Mouse (Mus musculus): ENCODE data around the gene Kif3a. TPM values are rescaled to one million over a fixed set of nuclear protein-coding genes. Genes with fewer than 3 reads are reported as not detected.

Gene Kif3a
- total and polyA plus RNA-seq, 3 experiments, result 11.2 to 27.5 (median 20.2) TPM

DNA sequence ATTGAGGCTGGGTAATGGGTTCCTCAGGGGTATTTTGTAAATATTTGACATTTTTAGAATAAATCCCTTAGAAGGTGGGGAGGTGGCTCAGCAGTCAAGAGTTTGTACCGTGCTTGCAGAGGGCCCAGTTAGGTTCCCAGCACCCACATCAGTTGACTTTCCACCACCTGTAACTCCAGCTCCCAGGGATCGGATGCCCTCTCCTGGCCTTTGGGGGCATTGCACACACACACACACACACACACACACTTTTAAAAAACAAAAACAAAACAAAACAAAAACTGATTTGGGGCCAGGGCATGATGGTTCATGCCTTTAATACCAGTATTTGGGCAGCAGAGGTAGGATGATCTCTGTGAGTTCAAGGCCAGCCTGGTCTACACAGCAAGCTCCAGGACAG, 56.9 kb downstream of the Kif3a start:
- no peak overlapping the region for H3K4me3 ChIP-seq (ENCODE audit: low read depth, low read length)
- peaks cover 86% of the 10 kb centered on the region for H3K4me1 ChIP-seq (ENCODE audit: insufficient read depth, low read depth, low read length)
- DNase-seq (ENCODE audit: low spot score) (no peak), ATAC-seq (ENCODE audit: extremely low read depth, insufficient number of reproducible peaks, low FRiP score, poor library complexity, severe bottlenecking) (no peak)
- peaks cover 3% of the 10 kb centered on the region for H3K36me3 ChIP-seq (replicated peaks)
- TF ChIP-seq TAL1 (conservative IDR thresholded peaks at IDR 0.05; ENCODE audit: low read depth, low read length), result no peak
- TF ChIP-seq GATA2 (IDR thresholded peaks at IDR 0.05; ENCODE audit: borderline replicate concordance, low read depth, low read length), result no peak
- TF ChIP-seq CTCF (IDR thresholded peaks at IDR 0.05; ENCODE audit: low read depth, low read length), result no peak
- TF ChIP-seq GATA1 (IDR thresholded peaks at IDR 0.05; ENCODE audit: borderline replicate concordance, low read length), result no peak
- no peak for TF ChIP-seq POLR2AphosphoS5 (IDR thresholded peaks at IDR 0.05; ENCODE audit: insufficient replicate concordance, low read depth, low read length)
- H3K9me3 ChIP-seq (replicated peaks), result peaks cover 7% of the 10 kb centered on the region
- no peaks in the 10 kb centered on the region for H3K27me3 ChIP-seq (ENCODE audit: insufficient read depth, low read length)

DNA sequence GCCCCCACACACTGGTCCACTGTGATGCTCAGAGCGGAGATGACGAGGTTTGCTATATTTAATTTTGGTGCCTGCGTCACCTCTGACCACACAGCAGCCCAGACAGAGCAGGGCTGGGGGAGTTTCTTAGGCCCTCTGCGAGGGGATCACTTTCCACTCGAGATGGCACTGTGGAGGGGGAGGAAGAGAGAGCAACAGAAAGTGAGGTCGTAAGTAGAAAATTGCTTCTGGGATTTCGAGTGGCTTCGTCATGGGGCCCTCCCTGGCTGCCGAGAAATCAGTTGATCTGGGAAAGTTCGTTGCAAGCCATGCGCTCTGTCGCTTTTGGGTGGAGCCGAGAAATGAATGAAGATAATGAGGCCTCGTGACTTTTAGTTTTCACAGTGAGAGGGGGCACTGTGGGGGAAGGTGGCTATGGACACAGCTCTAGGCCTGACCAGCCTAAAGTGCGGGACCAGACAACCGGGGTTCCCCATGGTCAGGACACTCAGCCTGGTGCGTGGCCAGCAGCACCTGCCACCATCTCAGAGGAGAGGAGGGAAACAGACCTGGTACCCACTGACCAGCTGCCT, 59.7 kb downstream of the Kif3a start:
- Histone ChIP-seq H3K36me3 (replicated peaks) (peaks cover 3% of the 10 kb centered on the region), H3K9me3 (replicated peaks) (peaks cover 7% of the 10 kb centered on the region), H3K27me3 (ENCODE audit: insufficient read depth, low read length) (no peaks in the 10 kb centered on the region), H3K4me1 (ENCODE audit: insufficient read depth, low read depth, low read length) (peaks cover 74% of the 10 kb centered on the region), H3K4me3 (ENCODE audit: low read depth, low read length) (peak overlapping the region; percentile 62; the same call in 1 of the 2 replicates)
- TF ChIP-seq TAL1 (conservative IDR thresholded peaks at IDR 0.05; ENCODE audit: low read depth, low read length) (no peak), CTCF (IDR thresholded peaks at IDR 0.05; ENCODE audit: low read depth, low read length) (no peak), GATA2 (IDR thresholded peaks at IDR 0.05; ENCODE audit: borderline replicate concordance, low read depth, low read length) (no peak), POLR2AphosphoS5 (IDR thresholded peaks at IDR 0.05; ENCODE audit: insufficient replicate concordance, low read depth, low read length) (no peak), GATA1 (IDR thresholded peaks at IDR 0.05; ENCODE audit: borderline replicate concordance, low read length) (no peak)
- peak; percentile 55 for DNase-seq (ENCODE audit: low spot score)
- peak; percentile 67 for ATAC-seq (ENCODE audit: extremely low read depth, insufficient number of reproducible peaks, low FRiP score, poor library complexity, severe bottlenecking)

DNA sequence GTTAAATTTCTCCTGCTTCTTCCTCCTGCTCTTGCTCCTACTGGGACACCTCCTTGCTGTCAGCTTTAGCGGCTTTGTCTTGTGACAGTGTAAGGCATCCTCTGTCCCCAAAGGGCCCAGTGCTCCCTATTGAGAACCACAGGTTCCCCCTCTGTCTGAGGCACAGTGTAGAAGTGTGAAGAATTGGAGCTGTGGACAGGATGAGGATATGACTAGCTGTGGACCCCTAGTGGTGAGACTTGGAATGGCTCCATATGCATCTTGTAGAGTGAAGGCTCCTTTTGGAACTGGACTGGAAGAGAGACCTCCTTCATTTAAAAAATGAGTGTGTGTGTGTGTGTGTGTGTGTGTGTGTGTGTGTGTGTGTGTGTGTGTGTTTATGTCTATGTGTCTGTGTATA, 60.7 kb downstream of the Kif3a start:
- ATAC-seq (ENCODE audit: extremely low read depth, insufficient number of reproducible peaks, low FRiP score, poor library complexity, severe bottlenecking) (peak; percentile 55), DNase-seq (ENCODE audit: low spot score) (peak; percentile 78)
- H3K4me3 ChIP-seq (ENCODE audit: low read depth, low read length), result no peak overlapping the region; the same call in 1 of the 2 replicates
- peaks cover 73% of the 10 kb centered on the region for H3K4me1 ChIP-seq (ENCODE audit: insufficient read depth, low read depth, low read length)
- H3K36me3 ChIP-seq (replicated peaks), result peaks cover 3% of the 10 kb centered on the region
- H3K9me3 ChIP-seq (replicated peaks), result peaks cover 7% of the 10 kb centered on the region
- TF ChIP-seq CTCF (IDR thresholded peaks at IDR 0.05; ENCODE audit: low read depth, low read length) (peak; percentile 80; the same call in 1 of the 2 replicates), GATA1 (IDR thresholded peaks at IDR 0.05; ENCODE audit: borderline replicate concordance, low read length) (no peak)
- no peaks in the 10 kb centered on the region; the same call in 1 of the 2 replicates for H3K27me3 ChIP-seq (ENCODE audit: insufficient read depth, low read length)

DNA sequence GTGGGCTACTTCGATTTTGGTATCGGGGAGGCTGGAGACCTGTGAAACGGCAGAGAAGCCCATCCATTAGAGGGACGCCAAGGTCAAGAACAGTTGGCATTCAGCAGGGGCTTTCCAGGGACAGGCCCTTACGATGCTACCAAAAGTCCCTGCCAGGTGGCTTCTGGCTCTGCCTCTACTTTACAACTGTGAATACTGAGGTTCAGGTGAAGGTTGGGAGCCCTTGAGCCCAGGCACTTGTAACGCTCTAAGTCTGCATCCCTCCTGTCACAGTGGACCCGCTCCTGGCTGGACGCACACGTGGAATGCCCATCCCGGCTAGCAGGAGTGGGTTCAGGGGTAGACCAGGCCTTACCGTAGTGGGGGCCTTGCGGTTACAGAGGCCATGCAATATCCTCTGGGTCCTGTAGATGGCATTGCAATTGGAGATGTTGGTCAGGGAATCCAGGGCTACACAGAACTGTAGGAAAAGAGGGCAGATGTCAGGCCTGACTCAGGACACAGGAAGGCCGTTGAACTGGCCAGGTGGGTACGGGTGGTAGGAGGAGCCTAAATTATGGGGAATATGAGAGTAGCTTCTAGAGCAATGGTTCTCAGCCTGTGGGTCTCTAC, 65.0 kb downstream of the Kif3a start:
- TF ChIP-seq POLR2AphosphoS5 (IDR thresholded peaks at IDR 0.05; ENCODE audit: insufficient replicate concordance, low read depth, low read length) (no peak), CTCF (IDR thresholded peaks at IDR 0.05; ENCODE audit: low read depth, low read length) (peak; percentile 26)
- Histone ChIP-seq H3K4me3 (ENCODE audit: low read depth, low read length) (no peak overlapping the region), H3K27me3 (ENCODE audit: insufficient read depth, low read length) (peaks cover 13% of the 10 kb centered on the region; the same call in 1 of the 2 replicates), H3K9me3 (replicated peaks) (no peaks in the 10 kb centered on the region), H3K36me3 (replicated peaks) (no peaks in the 10 kb centered on the region), H3K4me1 (ENCODE audit: insufficient read depth, low read depth, low read length) (peaks cover 72% of the 10 kb centered on the region)
- no peak for DNase-seq (ENCODE audit: low spot score)
- no peak for ATAC-seq (ENCODE audit: extremely low read depth, insufficient number of reproducible peaks, low FRiP score, poor library complexity, severe bottlenecking)

DNA sequence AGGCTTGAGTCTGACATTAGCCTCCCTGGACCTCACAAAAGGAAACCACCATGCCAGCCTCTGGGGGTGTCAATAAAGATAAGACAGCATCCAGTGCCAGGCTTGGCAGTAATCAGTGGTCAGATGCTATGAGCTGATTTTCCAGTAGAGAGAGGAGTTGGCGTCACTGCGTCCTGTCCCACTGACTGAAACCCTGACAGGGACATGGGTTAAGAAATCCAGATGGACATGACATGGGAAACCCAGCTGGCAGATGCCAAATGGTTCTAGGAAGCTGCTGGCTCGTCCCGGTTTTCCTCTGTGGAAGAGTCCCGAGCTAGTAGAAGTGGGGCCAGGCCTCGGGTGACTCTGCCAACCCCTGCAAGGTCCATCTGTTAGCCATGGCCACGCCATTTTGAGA, 66.5 kb downstream of the Kif3a start:
- H3K9me3 ChIP-seq (replicated peaks), result no peaks in the 10 kb centered on the region
- TF ChIP-seq CTCF (IDR thresholded peaks at IDR 0.05; ENCODE audit: low read depth, low read length) (no peak), GATA2 (IDR thresholded peaks at IDR 0.05; ENCODE audit: borderline replicate concordance, low read depth, low read length) (no peak), GATA1 (IDR thresholded peaks at IDR 0.05; ENCODE audit: borderline replicate concordance, low read length) (no peak), POLR2AphosphoS5 (IDR thresholded peaks at IDR 0.05; ENCODE audit: insufficient replicate concordance, low read depth, low read length) (no peak), TAL1 (conservative IDR thresholded peaks at IDR 0.05; ENCODE audit: low read depth, low read length) (no peak)
- ATAC-seq (ENCODE audit: extremely low read depth, insufficient number of reproducible peaks, low FRiP score, poor library complexity, severe bottlenecking) (no peak), DNase-seq (ENCODE audit: low spot score) (no peak)
- H3K4me1 ChIP-seq (ENCODE audit: insufficient read depth, low read depth, low read length), result peaks cover 70% of the 10 kb centered on the region
- H3K4me3 ChIP-seq (ENCODE audit: low read depth, low read length), result no peak overlapping the region
- no peaks in the 10 kb centered on the region for H3K36me3 ChIP-seq (replicated peaks)
- peaks cover 13% of the 10 kb centered on the region; the same call in 1 of the 2 replicates for H3K27me3 ChIP-seq (ENCODE audit: insufficient read depth, low read length)

DNA sequence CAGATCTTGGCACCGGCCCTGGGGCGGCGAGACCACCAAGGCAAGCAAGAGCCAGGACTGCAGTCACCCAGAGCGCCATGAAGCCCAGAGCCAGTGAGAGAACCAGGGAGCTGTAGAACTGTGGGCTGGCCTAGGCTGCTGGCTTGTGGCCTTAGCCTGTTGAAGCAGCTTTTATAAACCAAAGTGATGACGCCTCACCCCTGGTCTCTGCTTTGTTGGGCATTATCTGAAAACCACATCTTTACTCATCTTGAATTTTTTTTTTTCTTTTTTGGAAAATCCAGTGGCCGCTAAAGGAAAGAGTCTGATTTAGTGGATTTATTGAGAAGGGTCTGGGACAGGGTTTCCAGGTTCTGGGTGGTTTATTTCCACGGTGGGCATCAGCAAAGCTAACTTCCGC, 67.4 kb downstream of the Kif3a start, which contains the start of gene Il13:
Il13 (minus strand) TSS at position 147 of the 400 bp plus-strand sequence.
- no peaks in the 10 kb centered on the region for H3K36me3 ChIP-seq (replicated peaks)
- H3K27me3 ChIP-seq (ENCODE audit: insufficient read depth, low read length), result peaks cover 13% of the 10 kb centered on the region; the same call in 1 of the 2 replicates
- TF ChIP-seq GATA1 (IDR thresholded peaks at IDR 0.05; ENCODE audit: borderline replicate concordance, low read length) (no peak), GATA2 (IDR thresholded peaks at IDR 0.05; ENCODE audit: borderline replicate concordance, low read depth, low read length) (no peak)
- no peak for DNase-seq (ENCODE audit: low spot score)
- ATAC-seq (ENCODE audit: extremely low read depth, insufficient number of reproducible peaks, low FRiP score, poor library complexity, severe bottlenecking), result 0 out of 2 replicates have a peak, but pooled peaks have one; percentile 15
- H3K4me1 ChIP-seq (ENCODE audit: insufficient read depth, low read depth, low read length), result peaks cover 75% of the 10 kb centered on the region
- H3K4me3 ChIP-seq (ENCODE audit: low read depth, low read length), result peak within 1 kb of the TSS; percentile 14; the same call in 1 of the 2 replicates
- H3K9me3 ChIP-seq (replicated peaks), result no peaks in the 10 kb centered on the region
